Mouse (Mus musculus) myocyte (in vitro differentiated cells): Measurements from ENCODE around the gene Slc37a1.

Experiments used
- CEBPB ChIP-seq: IDR thresholded peaks from 2 replicates; pipeline ENCODE4 v1.6.1; 2011; ENCODE audit warnings: mild to moderate bottlenecking, moderate library complexity; ENCODE audit not compliant: poor library complexity, insufficient read depth, severe bottlenecking
- E2F4 ChIP-seq: IDR thresholded peaks from one replicate; pipeline ENCODE4 v1.6.1; 2011; ENCODE audit warnings: mild to moderate bottlenecking, control low read depth, moderate library complexity; ENCODE audit not compliant: insufficient read depth
- MAX ChIP-seq: IDR thresholded peaks from one replicate; pipeline ENCODE4 v1.6.1; 2011; ENCODE audit warnings: low read depth, mild to moderate bottlenecking, control low read depth
- MYOD1 ChIP-seq, 3 experiments: IDR thresholded peaks; one replicate each; pipeline ENCODE4 v1.6.1; 2011; ENCODE audit warnings: control low read depth in 2 of 3, low read depth in 2 of 3, mild to moderate bottlenecking in 2 of 3, moderate library complexity in 1 of 3; ENCODE audit not compliant: insufficient read length in 2 of 3, control insufficient read depth in 1 of 3
- MYOG ChIP-seq, 3 experiments: IDR thresholded peaks; one replicate each; pipeline ENCODE4 v1.6.1; 2011; ENCODE audit warnings: control low read depth in 2 of 3, low read depth in 2 of 3, mild to moderate bottlenecking in 2 of 3; ENCODE audit not compliant: insufficient read length in 2 of 3, control insufficient read depth in 1 of 3, insufficient read depth in 1 of 3
- POLR2A ChIP-seq: IDR thresholded peaks from one replicate; pipeline ENCODE4 v1.6.1; 2011; ENCODE audit warnings: low read depth, mild to moderate bottlenecking, control low read depth, moderate library complexity; ENCODE audit not compliant: insufficient read length
- POLR2AphosphoS2 ChIP-seq: IDR thresholded peaks from one replicate; pipeline ENCODE4 v1.6.1; 2011; ENCODE audit warnings: low read depth, control low read depth; ENCODE audit not compliant: insufficient read length
- REST ChIP-seq: IDR thresholded peaks from one replicate; pipeline ENCODE4 v1.6.1; 2011; ENCODE audit warnings: mild to moderate bottlenecking, control low read depth, moderate library complexity; ENCODE audit not compliant: insufficient read depth, insufficient read length
- TCF12 ChIP-seq: IDR thresholded peaks from one replicate; pipeline ENCODE4 v1.6.1; 2011; ENCODE audit warnings: mild to moderate bottlenecking, control low read depth; ENCODE audit not compliant: poor library complexity, insufficient read depth, severe bottlenecking
- USF1 ChIP-seq: IDR thresholded peaks from one replicate; pipeline ENCODE4 v1.6.1; 2011; ENCODE audit warnings: low read depth, mild to moderate bottlenecking, control low read depth, moderate library complexity

DNA sequence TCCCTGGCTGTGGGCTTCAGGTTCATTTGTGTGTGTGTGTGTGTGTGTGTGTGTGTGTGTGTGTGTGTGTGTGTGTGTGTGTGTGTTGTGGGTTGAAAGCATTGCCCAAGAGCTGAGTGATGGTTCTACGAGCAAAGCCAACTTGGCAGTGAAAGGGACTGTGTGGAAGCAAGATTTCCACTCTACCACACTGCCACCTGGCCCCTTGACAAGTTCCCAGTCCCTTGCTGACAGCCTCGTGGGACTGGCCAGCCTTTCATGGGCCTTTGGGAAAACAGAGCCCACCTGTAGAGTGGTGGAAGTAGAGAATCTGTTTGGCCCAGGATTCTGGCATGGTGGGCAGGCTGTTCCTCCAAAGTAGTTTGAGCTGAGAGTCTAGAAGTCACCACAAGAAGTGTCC lies 107.2 kb downstream of the Slc37a1 start:
- TF ChIP-seq POLR2A (no peak), E2F4 (no peak), USF1 (no peak), REST (no peak), POLR2AphosphoS2 (no peak), CEBPB (no peak), MYOD1 (IDR thresholded peaks at IDR 0.05; ENCODE audit: control insufficient read depth in 1 of 3, insufficient read length in 2 of 3, low read depth in 2 of 3) (no peak), TCF12 (no peak), MAX (no peak), MYOG (IDR thresholded peaks at IDR 0.05; ENCODE audit: control insufficient read depth in 1 of 3, insufficient read depth in 1 of 3, insufficient read length in 2 of 3, low read depth in 2 of 3) (no peak)
